Mouse (Mus musculus) hindbrain, postnatal 0 days (tissue): ENCODE results near the gene Metap2. TPM values are rescaled to one million over a fixed set of nuclear protein-coding genes. Genes with fewer than 3 reads are reported as not detected.

ENCODE experiments used
- ATAC-seq: fragments of 200-750 bp; cut with Nextera tagmentation; 2 replicates; pipeline ENCODE4 v1.8.0; 2017; ENCODE audit warnings: mild to moderate bottlenecking, moderate TSS enrichment, moderate library complexity
- DNase-seq: peaks from one replicate; pipeline ENCODE4 v3.0.0-alpha.2; 2015; ENCODE audit warnings: low spot score
- H3K27ac ChIP-seq: fragments of 300-500 bp; sonication (generic); 2 replicates; pipeline ENCODE4 v1.5.1; 2014; ENCODE audit warnings: mild to moderate bottlenecking
- H3K27me3 ChIP-seq: fragments of 300-500 bp; sonication (generic); 2 replicates; pipeline ENCODE4 v1.6.1; 2014; ENCODE audit warnings: low read length, mixed read lengths; ENCODE audit not compliant: insufficient read depth
- H3K36me3 ChIP-seq: fragments of 300-500 bp; sonication (generic); 2 replicates; pipeline ENCODE4 v1.6.1; 2014; ENCODE audit warnings: low read length, mixed read lengths; ENCODE audit not compliant: insufficient read depth
- H3K4me1 ChIP-seq: fragments of 300-500 bp; sonication (generic); 2 replicates; pipeline ENCODE4 v1.6.1; 2014; ENCODE audit warnings: antibody characterized with exemption, low read length, mixed read lengths; ENCODE audit not compliant: insufficient read depth
- H3K4me2 ChIP-seq: fragments of 300-500 bp; sonication (generic); 2 replicates; pipeline ENCODE4 v1.6.1; 2014; ENCODE audit warnings: low read depth, mild to moderate bottlenecking, low read length, moderate library complexity, mixed read lengths
- H3K4me3 ChIP-seq: fragments of 300-500 bp; sonication (generic); 2 replicates; pipeline ENCODE4 v1.5.1; 2014; ENCODE audit warnings: low read length
- H3K9ac ChIP-seq: fragments of 300-500 bp; sonication (generic); replicated peaks from 2 replicates; pipeline ENCODE4 v1.6.1; 2014; ENCODE audit warnings: mild to moderate bottlenecking, low read length, moderate library complexity, mixed read lengths
- H3K9me3 ChIP-seq: fragments of 300-500 bp; sonication (generic); 2 replicates; pipeline ENCODE4 v1.6.1; 2016; ENCODE audit warnings: low read length, mixed read lengths
- CTCF ChIP-seq: IDR thresholded peaks from 2 replicates; pipeline ENCODE4 v1.5.1; 2016; ENCODE audit warnings: antibody characterized with exemption, control low read depth, low read depth
- WGBS: fragments of 180-500 bp; shearing (Covaris S2); extraction: QIAGEN DNeasy Blood & Tissue Kit; methylation state at CpG from one replicate; pipeline ENCODE4 v1.1.7; 2014; 5-methylcytosine and 5-hydroxymethylcytosine counted together
- polyA plus RNA-seq: library from polyadenylated mRNA; unstranded; fragments of >200 nt; fragmentation: Nextera tagmentation; extraction: Ambion mirVana; gene quantifications from 2 replicates; pipeline ENCODE4 v1.2.1, GENCODE M21; 2015
- total RNA-seq: library from RNA; depleted of rRNA; stranded (reverse); fragments of >200 nt; gene quantifications from 2 replicates; pipeline ENCODE4 v1.2.3, GENCODE M21; 2014

The Metap2 gene
- total and polyA plus RNA-seq, 2 experiments from 2014 or later: 50.7 to 158 TPM

- Histone ChIP-seq H3K27ac (no peak overlapping the region), H3K9me3 (no peaks in the 10 kb centered on the region), H3K27me3 (no peaks in the 10 kb centered on the region), H3K4me2 (no peak overlapping the region), H3K9ac (no peak overlapping the region), H3K36me3 (no peaks in the 10 kb centered on the region), H3K4me1 (no peaks in the 10 kb centered on the region), H3K4me3 (no peak overlapping the region)
- WGBS: 89% methylated on average over 11 of the region's 11 CpGs
- TF ChIP-seq CTCF: no peak
- ATAC-seq: no peak
- DNase-seq: no peak
Measured at GRCm38 (mm10) chr10:93899907-93900306, 3.0 kb upstream of the Metap2 start.

- Histone ChIP-seq H3K27ac (no peak overlapping the region), H3K4me1 (no peaks in the 10 kb centered on the region), H3K27me3 (no peaks in the 10 kb centered on the region), H3K36me3 (no peaks in the 10 kb centered on the region), H3K4me2 (no peak overlapping the region), H3K9me3 (no peaks in the 10 kb centered on the region), H3K9ac (no peak overlapping the region), H3K4me3 (no peak overlapping the region)
- WGBS: 60% methylated on average over 2 of the region's 2 CpGs
- DNase-seq: no peak
- no peak for TF ChIP-seq CTCF
- no peak for ATAC-seq
Measured at GRCm38 (mm10) chr10:93899303-93899702, 2.4 kb upstream of the Metap2 start.

GRCm38 (mm10) chr10:93892551-93892950 lies 4.3 kb downstream of the Metap2 start:
- 89% methylated on average over 4 of the region's 4 CpGs for WGBS
- Histone ChIP-seq H3K27me3 (no peaks in the 10 kb centered on the region), H3K9me3 (no peaks in the 10 kb centered on the region), H3K4me3 (no peak overlapping the region), H3K9ac (no peak overlapping the region), H3K36me3 (no peaks in the 10 kb centered on the region), H3K4me2 (no peak overlapping the region), H3K27ac (no peak overlapping the region), H3K4me1 (no peaks in the 10 kb centered on the region; the same call in 1 of the 2 replicates)
- TF ChIP-seq CTCF: no peak
- DNase-seq (no peak), ATAC-seq (no peak)

GRCm38 (mm10) chr10:93891031-93891430 lies 5.9 kb downstream of the Metap2 start:
- DNase-seq (no peak), ATAC-seq (no peak)
- no peak overlapping the region for H3K27ac ChIP-seq
- no peaks in the 10 kb centered on the region for H3K36me3 ChIP-seq
- no peaks in the 10 kb centered on the region for H3K9me3 ChIP-seq
- H3K4me1 ChIP-seq: no peaks in the 10 kb centered on the region; the same call in 1 of the 2 replicates
- no peak overlapping the region for H3K9ac ChIP-seq
- 94% methylated on average over 1 of the region's 1 CpGs for WGBS
- no peak overlapping the region for H3K4me3 ChIP-seq
- no peak overlapping the region for H3K4me2 ChIP-seq
- TF ChIP-seq CTCF: no peak
- no peaks in the 10 kb centered on the region for H3K27me3 ChIP-seq

- H3K9ac ChIP-seq: no peak overlapping the region
- no peak overlapping the region for H3K27ac ChIP-seq
- no peak for DNase-seq
- 0 out of 2 replicates have a peak, but pooled peaks cover under 1% of the 10 kb centered on the region for H3K36me3 ChIP-seq
- WGBS: 74% methylated on average over 4 of the region's 4 CpGs
- peak overlapping the region; percentile 85 for H3K4me2 ChIP-seq
- H3K9me3 ChIP-seq: no peaks in the 10 kb centered on the region
- H3K27me3 ChIP-seq: no peaks in the 10 kb centered on the region
- no peak for TF ChIP-seq CTCF
- H3K4me1 ChIP-seq: no peaks in the 10 kb centered on the region; the same call in 1 of the 2 replicates
- peak overlapping the region; percentile 68; the same call in 1 of the 2 replicates for H3K4me3 ChIP-seq
- no peak for ATAC-seq
Measured at GRCm38 (mm10) chr10:93890565-93890964, 6.3 kb downstream of the Metap2 start.

GRCm38 (mm10) chr10:93889976-93890375 lies 6.9 kb downstream of the Metap2 start:
- Histone ChIP-seq H3K9ac (peak overlapping the region; percentile 89), H3K4me1 (no peaks in the 10 kb centered on the region; the same call in 1 of the 2 replicates), H3K27me3 (no peaks in the 10 kb centered on the region), H3K9me3 (no peaks in the 10 kb centered on the region), H3K27ac (peak overlapping the region; percentile 97), H3K4me3 (peak overlapping the region; percentile 68), H3K36me3 (peaks cover 7% of the 10 kb centered on the region; the same call in 1 of the 2 replicates), H3K4me2 (peak overlapping the region; percentile 85)
- under 1% methylated on average over 22 of the region's 22 CpGs for WGBS
- TF ChIP-seq CTCF: no peak
- ATAC-seq: no peak; the same call in none of the 2 replicates
- peak; percentile 59 for DNase-seq

GRCm38 (mm10) chr10:93889579-93889950 lies 7.3 kb downstream of the Metap2 start:
- peak; percentile 96 for DNase-seq
- under 1% methylated on average over 23 of the region's 30 CpGs for WGBS

More at GRCm38 (mm10) chr10:93889579-93889950, 7.3 kb downstream of the Metap2 start:
- peak; percentile 99 for ATAC-seq
- peaks cover 7% of the 10 kb centered on the region; the same call in 1 of the 2 replicates for H3K36me3 ChIP-seq
- no peak for TF ChIP-seq CTCF
- H3K9me3 ChIP-seq: no peaks in the 10 kb centered on the region
- peak overlapping the region; percentile 89 for H3K9ac ChIP-seq
- no peaks in the 10 kb centered on the region for H3K27me3 ChIP-seq
- peak overlapping the region; percentile 85 for H3K4me2 ChIP-seq
- H3K4me1 ChIP-seq: no peaks in the 10 kb centered on the region; the same call in 1 of the 2 replicates
- peak overlapping the region; percentile 68 for H3K4me3 ChIP-seq
- H3K27ac ChIP-seq: peak overlapping the region; percentile 97
